Mouse (Mus musculus): ENCODE data around the gene Gm14459. TPM values are rescaled to one million over a fixed set of nuclear protein-coding genes. Genes with fewer than 3 reads are reported as not detected.
"Not testable (repeated sequence)": the region's sequence is repeated elsewhere in the genome, so short reads cannot be mapped to it uniquely, and the experiment has no call there.

Gm14459 gene
- polyA plus RNA-seq (2011; ENCODE audit: insufficient read depth, insufficient read length, low replicate concordance, missing spikeins), result not detected in 2 replicates

GRCm38 (mm10) chrX:8524854-8525253 is at the start of gene Gm14459:
TSS of gene Gm14459 (minus strand) at chrX:8524954.
- H3K4me3 ChIP-seq (replicated peaks; ENCODE audit: control insufficient read depth, low read depth, low read length), result no peak within 1 kb of the TSS
- WGBS, result 67% methylated on average over 2 of the region's 2 CpGs
- no peak for TF ChIP-seq POLR2A (IDR thresholded peaks at IDR 0.05; ENCODE audit: borderline replicate concordance, control insufficient read depth, low read depth, low read length)
- TF ChIP-seq CTCF (IDR thresholded peaks at IDR 0.05; ENCODE audit: control insufficient read depth, insufficient read depth, low read length), result no peak
- no peak within 1 kb of the TSS for H3K27ac ChIP-seq (ENCODE audit: control insufficient read depth, insufficient read depth, low read depth, low read length, poor library complexity)
- H3K4me1 ChIP-seq (ENCODE audit: control insufficient read depth, insufficient read depth, low read length), result no peaks in the 10 kb centered on the region

- not testable (repeated sequence) for H3K4me1 ChIP-seq (ENCODE audit: control insufficient read depth, insufficient read depth, low read length); H3K27ac ChIP-seq (ENCODE audit: control insufficient read depth, insufficient read depth, low read depth, low read length, poor library complexity); H3K4me3 ChIP-seq (replicated peaks; ENCODE audit: control insufficient read depth, low read depth, low read length)
- 64% methylated on average over 4 of the region's 4 CpGs for WGBS
Observed at GRCm38 (mm10) chrX:8548155-8548554, 23.4 kb upstream of the Gm14459 start, which contains the start of gene Ssxb6. TSS of gene Ssxb6 (minus strand) at chrX:8548255.

Other genes starting within 250 kb of the Gm14459 start
- not detected in 2 replicates for gene Ssxb10, start 197.5 kb downstream of the Gm14459 start, polyA plus RNA-seq (2011; ENCODE audit: insufficient read depth, insufficient read length, low replicate concordance, missing spikeins)
- not detected in 2 replicates for gene Ssxb9, start 158.0 kb downstream of the Gm14459 start, polyA plus RNA-seq (2011; ENCODE audit: insufficient read depth, insufficient read length, low replicate concordance, missing spikeins)
- gene Ssxb1, start 111.6 kb downstream of the Gm14459 start, polyA plus RNA-seq (2011; ENCODE audit: insufficient read depth, insufficient read length, low replicate concordance, missing spikeins), result not detected in 2 replicates
- not detected in 2 replicates for gene Ssxb2, start 63.2 kb downstream of the Gm14459 start, polyA plus RNA-seq (2011; ENCODE audit: insufficient read depth, insufficient read length, low replicate concordance, missing spikeins)
- gene Ssxb6, start 23.3 kb upstream of the Gm14459 start, polyA plus RNA-seq (2011; ENCODE audit: insufficient read depth, insufficient read length, low replicate concordance, missing spikeins), result not detected in 2 replicates
- not detected in 2 replicates for gene Ssxb3, start 66.9 kb upstream of the Gm14459 start, polyA plus RNA-seq (2011; ENCODE audit: insufficient read depth, insufficient read length, low replicate concordance, missing spikeins)
- not detected in 2 replicates for gene Ssxb8, start 165.9 kb upstream of the Gm14459 start, polyA plus RNA-seq (2011; ENCODE audit: insufficient read depth, insufficient read length, low replicate concordance, missing spikeins)
- not detected in 2 replicates for gene Ssx9, start 223.5 kb upstream of the Gm14459 start, polyA plus RNA-seq (2011; ENCODE audit: insufficient read depth, insufficient read length, low replicate concordance, missing spikeins)

All from bone marrow, adult 2 months (tissue).